Mouse (Mus musculus) intestine, embryonic 14.5 days (tissue): ENCODE measurements at regions not wholly inside any gene's neighbourhood (a gene's known extent, or its start where the extent isn't known, plus 50 kb on each side); places are given as distances from the start of the nearest gene placed in this dataset.

ENCODE experiments used
- ATAC-seq: fragments of 200-750 bp; cut with Nextera tagmentation; replicated peaks from 2 replicates; pipeline ENCODE4 v1.8.0; 2017; ENCODE audit warnings: low read depth, moderate number of reproducible peaks, moderate TSS enrichment, moderate library complexity; ENCODE audit not compliant: low FRiP score, low TSS enrichment
- DNase-seq: peaks from one replicate; pipeline ENCODE4 v3.0.0-alpha.2; 2018; ENCODE audit warnings: low spot score
- H3K27ac ChIP-seq: fragments of 300-500 bp; sonication (generic); 2 replicates; pipeline ENCODE4 v1.5.1; 2014; ENCODE audit warnings: low read depth, mild to moderate bottlenecking, control low read depth
- H3K27me3 ChIP-seq: fragments of 300-500 bp; sonication (generic); replicated peaks from 2 replicates; pipeline ENCODE4 v1.6.1; 2014; ENCODE audit warnings: low read length, control low read depth; ENCODE audit not compliant: control insufficient read depth, insufficient read depth
- H3K36me3 ChIP-seq: fragments of 300-500 bp; sonication (generic); 2 replicates; pipeline ENCODE4 v1.6.1; 2014; ENCODE audit warnings: low read length, control low read depth; ENCODE audit not compliant: control insufficient read depth, insufficient read depth
- H3K4me1 ChIP-seq: fragments of 300-500 bp; sonication (generic); replicated peaks from 2 replicates; pipeline ENCODE4 v1.6.1; 2014; ENCODE audit warnings: low read length, control low read depth, mixed read lengths; ENCODE audit not compliant: control insufficient read depth, insufficient read depth
- H3K4me2 ChIP-seq: fragments of 300-500 bp; sonication (generic); 2 replicates; pipeline ENCODE4 v1.6.1; 2014; ENCODE audit warnings: low read length
- H3K4me3 ChIP-seq: fragments of 300-500 bp; sonication (generic); 2 replicates; pipeline ENCODE4 v1.5.1; 2014; ENCODE audit warnings: low read depth, low read length, control low read depth, mixed read lengths
- H3K9ac ChIP-seq: fragments of 300-500 bp; sonication (generic); 2 replicates; pipeline ENCODE4 v1.6.1; 2014; ENCODE audit warnings: mild to moderate bottlenecking, low read length
- H3K9me3 ChIP-seq: fragments of 300-500 bp; sonication (generic); 2 replicates; pipeline ENCODE4 v1.6.1; 2016; ENCODE audit warnings: low read length, control low read depth; ENCODE audit not compliant: control insufficient read depth
- WGBS: fragments of 180-500 bp; shearing (Covaris S2); extraction: QIAGEN DNeasy Blood & Tissue Kit; methylation state at CpG from one replicate; pipeline ENCODE4 v1.1.7; 2014; 5-methylcytosine and 5-hydroxymethylcytosine counted together

GRCm38 (mm10) chr1:60625698-60626486 is 59.0 kb upstream of the Raph1 start:
- DNase-seq, result no peak
- Histone ChIP-seq H3K27me3 (no peaks in the 10 kb centered on the region), H3K4me3 (no peak overlapping the region), H3K4me2 (no peak overlapping the region), H3K36me3 (no peaks in the 10 kb centered on the region), H3K4me1 (no peaks in the 10 kb centered on the region), H3K9me3 (no peaks in the 10 kb centered on the region), H3K27ac (no peak overlapping the region), H3K9ac (no peak overlapping the region)
- ATAC-seq, result no peak
- WGBS, result 78% methylated on average over 17 of the region's 17 CpGs

GRCm38 (mm10) chr1:60624231-60624630 is 57.3 kb upstream of the Raph1 start:
- 82% methylated on average over 4 of the region's 4 CpGs for WGBS
- Histone ChIP-seq H3K4me1 (no peaks in the 10 kb centered on the region), H3K36me3 (no peaks in the 10 kb centered on the region), H3K9ac (no peak overlapping the region), H3K4me3 (no peak overlapping the region), H3K27ac (no peak overlapping the region), H3K27me3 (no peaks in the 10 kb centered on the region), H3K9me3 (no peaks in the 10 kb centered on the region), H3K4me2 (no peak overlapping the region)
- no peak for DNase-seq
- ATAC-seq, result no peak

GRCm38 (mm10) chr1:60623440-60624016 is 56.6 kb upstream of the Raph1 start:
- H3K36me3 ChIP-seq, result no peaks in the 10 kb centered on the region
- H3K9me3 ChIP-seq, result no peaks in the 10 kb centered on the region
- H3K9ac ChIP-seq, result no peak overlapping the region
- no peaks in the 10 kb centered on the region for H3K4me1 ChIP-seq
- DNase-seq, result no peak
- H3K27me3 ChIP-seq, result no peaks in the 10 kb centered on the region
- no peak overlapping the region for H3K27ac ChIP-seq
- H3K4me3 ChIP-seq, result no peak overlapping the region
- WGBS, result 89% methylated on average over 3 of the region's 3 CpGs
- H3K4me2 ChIP-seq, result no peak overlapping the region
- ATAC-seq, result no peak

GRCm38 (mm10) chr1:60621770-60622169 is 54.9 kb upstream of the Raph1 start:
- DNase-seq (no peak), ATAC-seq (no peak)
- Histone ChIP-seq H3K9me3 (no peaks in the 10 kb centered on the region), H3K27me3 (no peaks in the 10 kb centered on the region), H3K9ac (no peak overlapping the region), H3K4me1 (no peaks in the 10 kb centered on the region), H3K4me2 (no peak overlapping the region), H3K27ac (peak overlapping the region; percentile 47; the same call in 1 of the 2 replicates), H3K36me3 (no peaks in the 10 kb centered on the region), H3K4me3 (no peak overlapping the region)
- WGBS, result 67% methylated on average over 3 of the region's 3 CpGs

GRCm38 (mm10) chr1:60621064-60621726 is 54.3 kb upstream of the Raph1 start:
- no peak overlapping the region for H3K4me2 ChIP-seq
- WGBS, result 69% methylated on average over 8 of the region's 8 CpGs
- H3K9ac ChIP-seq, result no peak overlapping the region
- H3K27me3 ChIP-seq, result no peaks in the 10 kb centered on the region
- DNase-seq (no peak), ATAC-seq (no peak)
- no peaks in the 10 kb centered on the region for H3K36me3 ChIP-seq
- no peak overlapping the region for H3K4me3 ChIP-seq
- no peaks in the 10 kb centered on the region for H3K4me1 ChIP-seq
- no peaks in the 10 kb centered on the region for H3K9me3 ChIP-seq
- H3K27ac ChIP-seq, result peak overlapping the region; percentile 47; the same call in 1 of the 2 replicates

GRCm38 (mm10) chr1:60618389-60618788 is 51.5 kb upstream of the Raph1 start:
- H3K36me3 ChIP-seq, result no peaks in the 10 kb centered on the region

GRCm38 (mm10) chr1:60616916-60617315 is 50.0 kb upstream of the Raph1 start:
- H3K36me3 ChIP-seq, result no peaks in the 10 kb centered on the region
- ATAC-seq, result no peak
- H3K9me3 ChIP-seq, result no peaks in the 10 kb centered on the region
- no peak overlapping the region for H3K4me2 ChIP-seq
- H3K4me3 ChIP-seq, result no peak overlapping the region
- H3K27ac ChIP-seq, result no peak overlapping the region
- no peak for DNase-seq
- no peaks in the 10 kb centered on the region for H3K4me1 ChIP-seq
- H3K27me3 ChIP-seq, result no peaks in the 10 kb centered on the region
- WGBS, result 75% methylated on average over 2 of the region's 2 CpGs
- no peak overlapping the region for H3K9ac ChIP-seq

More at GRCm38 (mm10) chr1:60618389-60618788, 51.5 kb upstream of the Raph1 start:
- DNase-seq (no peak), ATAC-seq (no peak)
- H3K27ac ChIP-seq, result no peak overlapping the region
- H3K9me3 ChIP-seq, result no peaks in the 10 kb centered on the region
- no peak overlapping the region for H3K4me3 ChIP-seq
- no peak overlapping the region for H3K9ac ChIP-seq
- H3K27me3 ChIP-seq, result no peaks in the 10 kb centered on the region
- 86% methylated on average over 1 of the region's 1 CpGs for WGBS
- H3K4me1 ChIP-seq, result no peaks in the 10 kb centered on the region
- H3K4me2 ChIP-seq, result no peak overlapping the region
